Mouse (Mus musculus): ENCODE measurements around the gene Rab4a. TPM values are rescaled to one million over a fixed set of nuclear protein-coding genes. Genes with fewer than 3 reads are reported as not detected.

Gene Rab4a
- total and polyA plus RNA-seq, 3 experiments = 7.7 to 10.6 (median 8.4) TPM

GRCm38 (mm10) chr8:123840578-123841345 is 35.0 kb downstream of the Rab4a start:
- Histone ChIP-seq H3K27me3 (ENCODE audit: control insufficient read depth, insufficient read depth, low read length) (no peaks in the 10 kb centered on the region), H3K4me1 (ENCODE audit: control insufficient read depth, insufficient read depth, low read length) (no peaks in the 10 kb centered on the region), H3K9ac (ENCODE audit: low read depth, low read length) (no peak overlapping the region), H3K27ac (no peak overlapping the region), H3K79me2 (replicated peaks; ENCODE audit: control insufficient read depth, insufficient read depth, low read length) (no peaks in the 10 kb centered on the region), H3K4me3 (no peak overlapping the region), H3K36me3 (ENCODE audit: control insufficient read depth, insufficient read depth, low read length) (no peaks in the 10 kb centered on the region)
- DNase-seq = no peak
- no peak for TF ChIP-seq POLR2A (IDR thresholded peaks at IDR 0.05; ENCODE audit: insufficient read depth, low read depth, low read length)
- no peak for TF ChIP-seq CTCF (IDR thresholded peaks at IDR 0.05)
- no peak for TF ChIP-seq EP300 (IDR thresholded peaks at IDR 0.05; ENCODE audit: insufficient read depth, low read depth, low read length)
- 85% methylated on average over 15 of the region's 15 CpGs for WGBS
- intact Hi-C loops (cut with DNase I) = no loop called here

GRCm38 (mm10) chr8:123842086-123842485 is 36.3 kb downstream of the Rab4a start:
- intact Hi-C loops (cut with DNase I) = no loop called here
- H3K27me3 ChIP-seq (ENCODE audit: control insufficient read depth, insufficient read depth, low read length) = no peaks in the 10 kb centered on the region
- H3K4me1 ChIP-seq (ENCODE audit: control insufficient read depth, insufficient read depth, low read length) = no peaks in the 10 kb centered on the region

GRCm38 (mm10) chr8:123844341-123844740 is 38.6 kb downstream of the Rab4a start:
- intact Hi-C loops (cut with DNase I) = no loop called here
- Histone ChIP-seq H3K27me3 (ENCODE audit: control insufficient read depth, insufficient read depth, low read length) (no peaks in the 10 kb centered on the region), H3K27ac (no peak overlapping the region), H3K9ac (ENCODE audit: low read depth, low read length) (no peak overlapping the region), H3K4me3 (no peak overlapping the region), H3K36me3 (ENCODE audit: control insufficient read depth, insufficient read depth, low read length) (no peaks in the 10 kb centered on the region), H3K79me2 (replicated peaks; ENCODE audit: control insufficient read depth, insufficient read depth, low read length) (no peaks in the 10 kb centered on the region), H3K4me1 (ENCODE audit: control insufficient read depth, insufficient read depth, low read length) (no peaks in the 10 kb centered on the region)
- TF ChIP-seq CTCF (IDR thresholded peaks at IDR 0.05) = no peak
- TF ChIP-seq EP300 (IDR thresholded peaks at IDR 0.05; ENCODE audit: insufficient read depth, low read depth, low read length) = no peak
- no peak for TF ChIP-seq POLR2A (IDR thresholded peaks at IDR 0.05; ENCODE audit: insufficient read depth, low read depth, low read length)
- 82% methylated on average over 7 of the region's 7 CpGs for WGBS
- DNase-seq = no peak

More at GRCm38 (mm10) chr8:123842086-123842485, 36.3 kb downstream of the Rab4a start:
- no peak overlapping the region for H3K27ac ChIP-seq
- DNase-seq = no peak
- no peaks in the 10 kb centered on the region for H3K36me3 ChIP-seq (ENCODE audit: control insufficient read depth, insufficient read depth, low read length)
- no peaks in the 10 kb centered on the region for H3K79me2 ChIP-seq (replicated peaks; ENCODE audit: control insufficient read depth, insufficient read depth, low read length)
- WGBS = 88% methylated on average over 12 of the region's 12 CpGs
- H3K9ac ChIP-seq (ENCODE audit: low read depth, low read length) = no peak overlapping the region
- no peak overlapping the region for H3K4me3 ChIP-seq
- TF ChIP-seq CTCF (IDR thresholded peaks at IDR 0.05) (no peak), EP300 (IDR thresholded peaks at IDR 0.05; ENCODE audit: insufficient read depth, low read depth, low read length) (no peak), POLR2A (IDR thresholded peaks at IDR 0.05; ENCODE audit: insufficient read depth, low read depth, low read length) (no peak)

GRCm38 (mm10) chr8:123845114-123845513 is 39.3 kb downstream of the Rab4a start:
- 85% methylated on average over 13 of the region's 13 CpGs for WGBS

GRCm38 (mm10) chr8:123845991-123846390 is 40.2 kb downstream of the Rab4a start:
- H3K4me1 ChIP-seq (ENCODE audit: control insufficient read depth, insufficient read depth, low read length) = no peaks in the 10 kb centered on the region
- no peak overlapping the region for H3K4me3 ChIP-seq
- H3K9ac ChIP-seq (ENCODE audit: low read depth, low read length) = no peak overlapping the region
- WGBS = 88% methylated on average over 10 of the region's 10 CpGs
- H3K79me2 ChIP-seq (replicated peaks; ENCODE audit: control insufficient read depth, insufficient read depth, low read length) = no peaks in the 10 kb centered on the region
- H3K27ac ChIP-seq = no peak overlapping the region
- intact Hi-C loops (cut with DNase I) = no loop called here
- TF ChIP-seq CTCF (IDR thresholded peaks at IDR 0.05) = no peak
- no peaks in the 10 kb centered on the region for H3K27me3 ChIP-seq (ENCODE audit: control insufficient read depth, insufficient read depth, low read length)
- no peaks in the 10 kb centered on the region for H3K36me3 ChIP-seq (ENCODE audit: control insufficient read depth, insufficient read depth, low read length)
- DNase-seq = no peak

More at GRCm38 (mm10) chr8:123845114-123845513, 39.3 kb downstream of the Rab4a start:
- H3K4me3 ChIP-seq = no peak overlapping the region
- no peak for TF ChIP-seq POLR2A (IDR thresholded peaks at IDR 0.05; ENCODE audit: insufficient read depth, low read depth, low read length)
- no peak for TF ChIP-seq EP300 (IDR thresholded peaks at IDR 0.05; ENCODE audit: insufficient read depth, low read depth, low read length)
- TF ChIP-seq CTCF (IDR thresholded peaks at IDR 0.05) = no peak
- H3K9ac ChIP-seq (ENCODE audit: low read depth, low read length) = no peak overlapping the region
- no peak for DNase-seq
- H3K79me2 ChIP-seq (replicated peaks; ENCODE audit: control insufficient read depth, insufficient read depth, low read length) = no peaks in the 10 kb centered on the region
- intact Hi-C loops (cut with DNase I) = no loop called here
- H3K4me1 ChIP-seq (ENCODE audit: control insufficient read depth, insufficient read depth, low read length) = no peaks in the 10 kb centered on the region
- H3K36me3 ChIP-seq (ENCODE audit: control insufficient read depth, insufficient read depth, low read length) = no peaks in the 10 kb centered on the region
- no peaks in the 10 kb centered on the region for H3K27me3 ChIP-seq (ENCODE audit: control insufficient read depth, insufficient read depth, low read length)
- H3K27ac ChIP-seq = no peak overlapping the region

- Histone ChIP-seq H3K9ac (ENCODE audit: low read depth, low read length) (no peak overlapping the region), H3K79me2 (replicated peaks; ENCODE audit: control insufficient read depth, insufficient read depth, low read length) (no peaks in the 10 kb centered on the region), H3K4me3 (no peak overlapping the region), H3K36me3 (ENCODE audit: control insufficient read depth, insufficient read depth, low read length) (no peaks in the 10 kb centered on the region), H3K27ac (no peak overlapping the region), H3K4me1 (ENCODE audit: control insufficient read depth, insufficient read depth, low read length) (no peaks in the 10 kb centered on the region), H3K27me3 (ENCODE audit: control insufficient read depth, insufficient read depth, low read length) (no peaks in the 10 kb centered on the region)
- 78% methylated on average over 12 of the region's 12 CpGs for WGBS
- DNase-seq = no peak
- TF ChIP-seq CTCF (IDR thresholded peaks at IDR 0.05) (no peak), POLR2A (IDR thresholded peaks at IDR 0.05; ENCODE audit: insufficient read depth, low read depth, low read length) (no peak), EP300 (IDR thresholded peaks at IDR 0.05; ENCODE audit: insufficient read depth, low read depth, low read length) (no peak)
- intact Hi-C loops (cut with DNase I) = no loop called here
Observed at GRCm38 (mm10) chr8:123846509-123846908, 40.7 kb downstream of the Rab4a start.
